Mouse (Mus musculus): Measurements from ENCODE around the gene Slc22a21. TPM values are rescaled to one million over a fixed set of nuclear protein-coding genes. Genes with fewer than 3 reads are reported as not detected.
"Not testable (repeated sequence)": the region's sequence is repeated elsewhere in the genome, so short reads cannot be mapped to it uniquely, and the experiment has no call there.

The Slc22a21 gene
- polyA plus RNA-seq, 1 experiment from 2014 or later, result 5.2 TPM

GRCm38 (mm10) chr11:54017596-54017995 is 37.5 kb upstream of the Slc22a21 start:
- no peaks in the 10 kb centered on the region for H3K27me3 ChIP-seq (ENCODE audit: control insufficient read depth, insufficient read depth, low read length)
- H3K9me3 ChIP-seq (ENCODE audit: control insufficient read depth, low read length), result no peaks in the 10 kb centered on the region
- no peak overlapping the region for H3K4me3 ChIP-seq (ENCODE audit: low read length)
- H3K27ac ChIP-seq (ENCODE audit: low read depth, low read length), result no peak overlapping the region
- no peak for ATAC-seq (ENCODE audit: low FRiP score, low TSS enrichment)
- 77% methylated on average over 4 of the region's 4 CpGs for WGBS
- H3K4me1 ChIP-seq (ENCODE audit: control insufficient read depth, insufficient read depth, low read length), result no peaks in the 10 kb centered on the region
- no peaks in the 10 kb centered on the region for H3K36me3 ChIP-seq (ENCODE audit: control insufficient read depth, insufficient read depth, low read length)
- no peak overlapping the region for H3K9ac ChIP-seq (ENCODE audit: low read depth, low read length)
- H3K4me2 ChIP-seq (replicated peaks; ENCODE audit: low read depth, low read length), result no peak overlapping the region

- H3K27ac ChIP-seq (ENCODE audit: low read depth, low read length), result no peak overlapping the region
- H3K4me3 ChIP-seq (ENCODE audit: low read length), result no peak overlapping the region
- no peaks in the 10 kb centered on the region for H3K4me1 ChIP-seq (ENCODE audit: control insufficient read depth, insufficient read depth, low read length)
- ATAC-seq (ENCODE audit: low FRiP score, low TSS enrichment), result no peak
- no peak overlapping the region for H3K4me2 ChIP-seq (replicated peaks; ENCODE audit: low read depth, low read length)
- H3K9ac ChIP-seq (ENCODE audit: low read depth, low read length), result no peak overlapping the region
- H3K36me3 ChIP-seq (ENCODE audit: control insufficient read depth, insufficient read depth, low read length), result no peaks in the 10 kb centered on the region
- no peaks in the 10 kb centered on the region for H3K27me3 ChIP-seq (ENCODE audit: control insufficient read depth, insufficient read depth, low read length)
- WGBS, result 59% methylated on average over 8 of the region's 8 CpGs
- no peaks in the 10 kb centered on the region for H3K9me3 ChIP-seq (ENCODE audit: control insufficient read depth, low read length)
Measured at GRCm38 (mm10) chr11:54016051-54016450, 35.9 kb upstream of the Slc22a21 start.

DNA sequence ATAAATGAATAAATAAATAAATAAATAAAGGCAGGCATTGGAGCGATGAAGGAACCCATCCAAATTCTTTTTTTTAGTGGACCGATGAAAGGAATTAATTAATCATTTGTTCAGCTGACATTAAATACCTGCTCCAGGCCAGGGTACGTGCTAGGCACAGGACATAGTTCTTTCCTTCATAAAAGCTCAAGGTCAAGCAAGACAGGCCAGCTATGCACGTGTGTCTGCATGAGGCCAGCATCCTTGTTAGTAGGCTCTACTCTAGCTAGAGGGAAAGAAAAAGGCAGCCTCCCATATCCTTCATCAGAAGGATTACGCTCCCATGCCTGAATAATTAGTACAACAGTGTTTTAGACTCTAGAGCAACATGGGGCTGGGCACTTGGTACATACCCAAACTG is 32.8 kb upstream of the Slc22a21 start:
- Histone ChIP-seq H3K27me3 (ENCODE audit: control insufficient read depth, insufficient read depth, low read length) (no peaks in the 10 kb centered on the region), H3K9me3 (ENCODE audit: control insufficient read depth, low read length) (no peaks in the 10 kb centered on the region), H3K27ac (ENCODE audit: low read depth, low read length) (no peak overlapping the region), H3K36me3 (ENCODE audit: control insufficient read depth, insufficient read depth, low read length) (no peaks in the 10 kb centered on the region), H3K4me3 (ENCODE audit: low read length) (no peak overlapping the region), H3K9ac (ENCODE audit: low read depth, low read length) (no peak overlapping the region), H3K4me2 (replicated peaks; ENCODE audit: low read depth, low read length) (no peak overlapping the region), H3K4me1 (ENCODE audit: control insufficient read depth, insufficient read depth, low read length) (no peaks in the 10 kb centered on the region)
- WGBS, result 78% methylated on average over 5 of the region's 5 CpGs
- ATAC-seq (ENCODE audit: low FRiP score, low TSS enrichment), result no peak

- Histone ChIP-seq H3K9ac (ENCODE audit: low read depth, low read length) (no peak overlapping the region), H3K27ac (ENCODE audit: low read depth, low read length) (no peak overlapping the region), H3K27me3 (ENCODE audit: control insufficient read depth, insufficient read depth, low read length) (no peaks in the 10 kb centered on the region), H3K4me2 (replicated peaks; ENCODE audit: low read depth, low read length) (no peak overlapping the region), H3K9me3 (ENCODE audit: control insufficient read depth, low read length) (no peaks in the 10 kb centered on the region), H3K36me3 (ENCODE audit: control insufficient read depth, insufficient read depth, low read length) (no peaks in the 10 kb centered on the region), H3K4me1 (ENCODE audit: control insufficient read depth, insufficient read depth, low read length) (no peaks in the 10 kb centered on the region), H3K4me3 (ENCODE audit: low read length) (no peak overlapping the region)
- 89% methylated on average over 2 of the region's 2 CpGs for WGBS
- ATAC-seq (ENCODE audit: low FRiP score, low TSS enrichment), result no peak
Measured at GRCm38 (mm10) chr11:54011255-54011654, 31.1 kb upstream of the Slc22a21 start.

- no peak overlapping the region for H3K9ac ChIP-seq (ENCODE audit: low read depth, low read length)
- H3K4me1 ChIP-seq (ENCODE audit: control insufficient read depth, insufficient read depth, low read length), result no peaks in the 10 kb centered on the region
- no peaks in the 10 kb centered on the region for H3K27me3 ChIP-seq (ENCODE audit: control insufficient read depth, insufficient read depth, low read length)
- ATAC-seq (ENCODE audit: low FRiP score, low TSS enrichment), result no peak
- no peak overlapping the region for H3K4me2 ChIP-seq (replicated peaks; ENCODE audit: low read depth, low read length)
- no peaks in the 10 kb centered on the region for H3K9me3 ChIP-seq (ENCODE audit: control insufficient read depth, low read length)
- H3K36me3 ChIP-seq (ENCODE audit: control insufficient read depth, insufficient read depth, low read length), result no peaks in the 10 kb centered on the region
- H3K4me3 ChIP-seq (ENCODE audit: low read length), result no peak overlapping the region
- no peak overlapping the region for H3K27ac ChIP-seq (ENCODE audit: low read depth, low read length)
- 65% methylated on average over 10 of the region's 10 CpGs for WGBS
Measured at GRCm38 (mm10) chr11:54008416-54008920, 28.3 kb upstream of the Slc22a21 start.

- Histone ChIP-seq H3K27ac (ENCODE audit: low read depth, low read length) (no peak overlapping the region), H3K4me1 (ENCODE audit: control insufficient read depth, insufficient read depth, low read length) (no peaks in the 10 kb centered on the region), H3K4me3 (ENCODE audit: low read length) (no peak overlapping the region), H3K36me3 (ENCODE audit: control insufficient read depth, insufficient read depth, low read length) (no peaks in the 10 kb centered on the region), H3K9ac (ENCODE audit: low read depth, low read length) (no peak overlapping the region), H3K4me2 (replicated peaks; ENCODE audit: low read depth, low read length) (no peak overlapping the region), H3K27me3 (ENCODE audit: control insufficient read depth, insufficient read depth, low read length) (no peaks in the 10 kb centered on the region), H3K9me3 (ENCODE audit: control insufficient read depth, low read length) (no peaks in the 10 kb centered on the region)
- ATAC-seq (ENCODE audit: low FRiP score, low TSS enrichment), result no peak
- WGBS, result 88% methylated on average over 11 of the region's 11 CpGs
Measured at GRCm38 (mm10) chr11:54007717-54008116, 27.6 kb upstream of the Slc22a21 start.

DNA sequence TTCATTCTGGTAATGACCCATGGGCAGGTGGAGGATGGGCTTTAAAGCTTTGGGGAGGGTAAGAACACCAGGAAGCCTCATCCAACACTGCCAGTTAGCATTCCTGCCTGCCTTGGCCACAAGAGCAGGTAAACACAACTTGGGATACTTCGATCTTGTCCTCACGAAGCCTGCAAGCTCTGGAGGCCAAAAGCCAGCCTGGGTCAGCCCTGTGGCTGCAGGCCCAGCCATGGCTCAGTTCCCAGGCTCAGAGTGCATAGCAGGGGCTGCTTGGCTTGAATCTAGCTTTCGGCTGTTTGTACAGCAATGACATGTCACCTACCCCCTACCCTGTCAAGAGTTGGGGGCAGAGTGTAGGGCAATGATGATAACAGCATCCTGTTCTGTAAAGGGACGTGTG is 26.8 kb upstream of the Slc22a21 start:
- Histone ChIP-seq H3K4me3 (ENCODE audit: low read length) (no peak overlapping the region), H3K36me3 (ENCODE audit: control insufficient read depth, insufficient read depth, low read length) (no peaks in the 10 kb centered on the region), H3K4me1 (ENCODE audit: control insufficient read depth, insufficient read depth, low read length) (no peaks in the 10 kb centered on the region), H3K9me3 (ENCODE audit: control insufficient read depth, low read length) (no peaks in the 10 kb centered on the region), H3K27me3 (ENCODE audit: control insufficient read depth, insufficient read depth, low read length) (no peaks in the 10 kb centered on the region), H3K4me2 (replicated peaks; ENCODE audit: low read depth, low read length) (no peak overlapping the region), H3K27ac (ENCODE audit: low read depth, low read length) (no peak overlapping the region), H3K9ac (ENCODE audit: low read depth, low read length) (no peak overlapping the region)
- WGBS, result 56% methylated on average over 4 of the region's 4 CpGs
- no peak for ATAC-seq (ENCODE audit: low FRiP score, low TSS enrichment)

GRCm38 (mm10) chr11:54006362-54006761 is 26.2 kb upstream of the Slc22a21 start:
- ATAC-seq (ENCODE audit: low FRiP score, low TSS enrichment); H3K27me3 ChIP-seq (ENCODE audit: control insufficient read depth, insufficient read depth, low read length); H3K4me2 ChIP-seq (replicated peaks; ENCODE audit: low read depth, low read length); H3K9ac ChIP-seq (ENCODE audit: low read depth, low read length); H3K9me3 ChIP-seq (ENCODE audit: control insufficient read depth, low read length); H3K27ac ChIP-seq (ENCODE audit: low read depth, low read length); H3K36me3 ChIP-seq (ENCODE audit: control insufficient read depth, insufficient read depth, low read length); H3K4me3 ChIP-seq (ENCODE audit: low read length); H3K4me1 ChIP-seq (ENCODE audit: control insufficient read depth, insufficient read depth, low read length): not testable (repeated sequence)
- WGBS, result 26% methylated on average over 5 of the region's 5 CpGs

DNA sequence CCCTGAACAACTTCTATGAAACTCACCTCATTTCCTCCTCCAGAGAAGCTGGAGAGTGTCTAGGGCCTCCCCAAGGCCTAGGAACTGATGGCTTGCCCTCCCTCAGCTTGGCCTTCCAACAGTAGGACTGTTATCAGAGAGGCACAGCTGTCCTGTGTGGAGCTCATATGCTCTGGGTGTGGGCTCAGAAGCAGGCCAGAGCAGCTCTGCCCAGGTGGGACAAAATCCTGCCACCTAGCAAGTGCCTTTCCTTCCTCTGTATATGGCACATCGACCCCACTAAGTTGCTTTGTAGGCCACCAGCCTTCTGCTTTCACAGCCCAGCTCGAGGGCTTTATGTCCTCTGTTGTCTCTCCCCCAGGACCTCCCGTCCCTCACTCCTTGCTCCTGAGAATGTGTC is 24.6 kb upstream of the Slc22a21 start:
- no peak overlapping the region for H3K27ac ChIP-seq (ENCODE audit: low read depth, low read length)
- no peaks in the 10 kb centered on the region for H3K36me3 ChIP-seq (ENCODE audit: control insufficient read depth, insufficient read depth, low read length)
- no peak overlapping the region for H3K4me3 ChIP-seq (ENCODE audit: low read length)
- no peak for ATAC-seq (ENCODE audit: low FRiP score, low TSS enrichment)
- no peaks in the 10 kb centered on the region for H3K9me3 ChIP-seq (ENCODE audit: control insufficient read depth, low read length)
- no peaks in the 10 kb centered on the region for H3K4me1 ChIP-seq (ENCODE audit: control insufficient read depth, insufficient read depth, low read length)
- no peaks in the 10 kb centered on the region for H3K27me3 ChIP-seq (ENCODE audit: control insufficient read depth, insufficient read depth, low read length)
- WGBS, result 74% methylated on average over 3 of the region's 3 CpGs
- no peak overlapping the region for H3K9ac ChIP-seq (ENCODE audit: low read depth, low read length)
- no peak overlapping the region for H3K4me2 ChIP-seq (replicated peaks; ENCODE audit: low read depth, low read length)

Measured in kidney, embryonic 14.5 days (tissue).